Mouse (Mus musculus): ENCODE results near the gene Hmg20b. TPM values are rescaled to one million over a fixed set of nuclear protein-coding genes. Genes with fewer than 3 reads are reported as not detected.
A peak's percentile ranks its signal among the peaks of the same experiment; 100 is the strongest.

Gene Hmg20b
- polyA plus RNA-seq, 1 experiment from 2014 or later, result 50.4 TPM

DNA sequence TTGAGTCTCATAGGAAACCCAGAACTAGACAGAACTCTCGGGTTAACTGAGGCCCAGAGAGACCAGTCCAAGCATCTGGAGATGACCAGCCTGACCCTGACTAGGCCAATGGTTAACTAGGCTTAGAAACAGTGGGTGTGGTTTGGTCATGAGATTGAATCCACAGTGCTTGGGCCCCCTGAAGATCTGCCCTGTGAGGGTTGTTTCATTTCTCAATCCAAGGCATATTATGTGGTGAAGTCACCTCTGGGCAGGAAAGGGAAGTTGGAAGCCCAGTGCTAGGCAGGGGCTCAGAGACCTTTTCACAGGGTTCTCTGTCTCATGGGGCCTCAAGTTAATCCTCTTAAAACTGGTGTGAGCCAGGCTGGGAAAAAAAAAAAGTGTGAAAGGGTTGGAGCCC is 8.6 kb upstream of the Hmg20b start:
- ATAC-seq (ENCODE audit: low FRiP score), result no peak
- no peaks in the 10 kb centered on the region for H3K9me3 ChIP-seq
- WGBS, result 58% methylated on average over 1 of the region's 1 CpGs
- H3K4me3 ChIP-seq, result peak overlapping the region; percentile 59; the same call in 1 of the 2 replicates
- H3K36me3 ChIP-seq, result peaks cover 15% of the 10 kb centered on the region
- H3K27me3 ChIP-seq, result peaks cover 27% of the 10 kb centered on the region
- H3K9ac ChIP-seq, result peak overlapping the region; percentile 83
- H3K4me1 ChIP-seq (replicated peaks), result peaks cover 38% of the 10 kb centered on the region
- peak overlapping the region; percentile 91 for H3K4me2 ChIP-seq
- no peak overlapping the region for H3K27ac ChIP-seq

DNA sequence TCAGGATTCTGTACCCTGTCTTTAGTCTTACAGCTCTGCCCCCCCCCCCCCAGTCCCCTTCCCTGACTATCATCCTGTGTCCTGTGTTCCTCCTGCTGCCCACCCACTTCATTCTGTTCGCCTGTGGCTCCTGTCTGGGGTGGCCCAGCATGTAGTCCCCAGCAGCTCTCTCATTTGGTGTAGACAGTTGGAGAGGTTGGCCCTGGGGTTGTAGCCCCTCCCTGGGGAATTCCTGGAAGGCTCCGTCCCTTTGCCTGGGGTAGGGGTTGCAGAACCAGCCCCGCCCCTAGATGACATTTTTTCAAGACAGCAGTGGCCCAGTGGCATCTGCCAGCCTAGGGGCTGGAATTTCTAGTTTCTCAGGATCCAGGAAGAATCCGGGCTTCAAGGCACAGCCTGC is 7.9 kb upstream of the Hmg20b start:
- H3K9ac ChIP-seq, result peak overlapping the region; percentile 83
- no peaks in the 10 kb centered on the region for H3K9me3 ChIP-seq
- H3K36me3 ChIP-seq, result peaks cover 15% of the 10 kb centered on the region
- no peak overlapping the region for H3K27ac ChIP-seq
- H3K4me2 ChIP-seq, result peak overlapping the region; percentile 91
- H3K4me3 ChIP-seq, result peak overlapping the region; percentile 59
- ATAC-seq (ENCODE audit: low FRiP score), result 0 out of 2 replicates have a peak, but pooled peaks have one; percentile 6
- H3K27me3 ChIP-seq, result peaks cover 21% of the 10 kb centered on the region
- WGBS, result 28% methylated on average over 4 of the region's 4 CpGs
- peaks cover 32% of the 10 kb centered on the region for H3K4me1 ChIP-seq (replicated peaks)

DNA sequence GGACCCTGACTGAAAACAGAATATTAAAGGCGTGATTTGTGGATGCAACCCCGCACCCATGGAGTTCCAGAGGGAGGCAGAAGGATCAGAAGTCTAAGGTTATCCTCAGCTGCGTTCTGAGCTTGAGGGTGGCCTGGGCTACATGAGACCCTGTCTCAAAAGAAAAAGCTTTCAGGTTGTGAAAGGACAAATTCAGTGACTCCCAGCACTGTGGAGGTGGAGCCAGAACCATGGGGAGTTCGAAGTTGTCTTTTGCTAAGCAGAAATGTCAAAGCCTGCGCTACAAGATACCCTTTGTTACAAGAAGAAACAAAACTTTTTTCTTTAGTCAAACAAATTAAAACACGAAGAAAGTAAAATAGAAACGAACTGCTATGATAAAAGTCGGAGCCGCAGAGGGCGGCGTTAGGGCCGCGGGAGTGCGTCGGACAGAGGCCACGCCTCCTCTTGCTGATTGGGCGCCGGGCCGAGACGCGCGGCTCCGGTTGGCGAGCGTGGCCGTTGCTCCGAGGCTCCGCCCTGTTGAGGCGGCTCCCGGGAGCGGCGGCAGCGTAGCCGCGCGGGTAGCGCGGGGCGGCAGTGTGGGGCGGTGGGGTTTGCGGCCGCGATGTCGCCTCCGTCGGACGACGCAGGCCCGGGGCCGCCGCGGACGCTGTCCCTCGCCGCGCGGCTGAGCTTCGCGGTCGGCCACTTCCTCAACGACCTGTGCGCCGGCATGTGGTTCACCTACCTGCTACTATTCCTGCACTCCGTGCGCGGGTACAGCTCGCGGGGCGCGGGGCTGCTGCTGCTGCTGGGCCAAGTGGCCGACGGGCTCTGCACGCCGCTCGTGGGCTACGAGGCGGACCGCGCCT is 6.9 kb upstream of the Hmg20b start, which contains the start of gene Mfsd12:
Gene Mfsd12, plus strand, starts transcription at position 501 of the 854 bp plus-strand sequence.
- peak within 1 kb of the TSS; percentile 45; the same call in 1 of the 2 replicates for H3K27ac ChIP-seq
- H3K4me1 ChIP-seq (replicated peaks), result peaks cover 32% of the 10 kb centered on the region
- H3K36me3 ChIP-seq, result peaks cover 10% of the 10 kb centered on the region
- WGBS, result 2% methylated on average over 79 of the region's 79 CpGs
- peak within 1 kb of the TSS; percentile 59 for H3K4me3 ChIP-seq
- ATAC-seq (ENCODE audit: low FRiP score), result peak; percentile 92
- peak within 1 kb of the TSS; percentile 83 for H3K9ac ChIP-seq
- peaks cover 14% of the 10 kb centered on the region for H3K27me3 ChIP-seq
- H3K9me3 ChIP-seq, result no peaks in the 10 kb centered on the region
- H3K4me2 ChIP-seq, result peak within 1 kb of the TSS; percentile 91

DNA sequence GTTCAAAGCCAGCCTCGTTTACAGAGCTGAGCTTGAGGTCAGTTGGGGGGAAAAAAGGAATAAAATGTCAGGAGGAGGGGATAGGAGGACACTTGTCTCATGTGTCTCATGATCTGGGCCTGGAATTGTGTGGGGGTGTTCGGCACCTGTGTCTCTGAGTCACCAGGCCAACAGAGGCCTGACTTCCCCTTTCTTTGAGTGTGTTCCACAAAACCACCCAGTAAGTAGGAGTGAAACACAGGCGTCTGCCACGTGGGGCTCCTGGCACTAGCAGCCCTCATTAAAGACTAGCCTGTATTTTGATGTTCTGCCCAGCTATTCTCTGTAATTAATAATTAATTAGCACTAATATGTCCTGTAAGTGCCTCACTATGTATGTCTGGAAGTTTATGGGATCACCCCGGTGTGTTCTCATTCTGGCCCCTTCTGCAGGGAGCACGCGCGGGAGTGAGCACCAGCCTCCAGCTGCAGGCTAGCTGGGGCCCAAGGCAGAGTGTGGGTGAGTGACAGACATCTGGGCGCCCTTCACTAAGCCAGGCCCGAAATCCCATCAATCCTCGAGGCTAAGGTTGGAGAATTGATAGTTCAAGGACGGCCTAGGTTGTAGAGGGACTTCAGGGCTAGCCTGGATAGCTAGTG is 6.2 kb upstream of the Hmg20b start:
- peaks cover 14% of the 10 kb centered on the region for H3K27me3 ChIP-seq
- no peak overlapping the region for H3K27ac ChIP-seq
- H3K9ac ChIP-seq, result peak overlapping the region; percentile 0; the same call in 1 of the 2 replicates
- H3K4me2 ChIP-seq, result 0 out of 2 replicates have a peak overlapping the region, but pooled peaks have one; percentile 91
- peaks cover 6% of the 10 kb centered on the region; the same call in 1 of the 2 replicates for H3K36me3 ChIP-seq
- H3K9me3 ChIP-seq, result no peaks in the 10 kb centered on the region
- H3K4me1 ChIP-seq (replicated peaks), result peaks cover 32% of the 10 kb centered on the region
- no peak overlapping the region for H3K4me3 ChIP-seq
- WGBS, result 57% methylated on average over 12 of the region's 12 CpGs
- ATAC-seq (ENCODE audit: low FRiP score), result peak; percentile 9; the same call in 1 of the 2 replicates

DNA sequence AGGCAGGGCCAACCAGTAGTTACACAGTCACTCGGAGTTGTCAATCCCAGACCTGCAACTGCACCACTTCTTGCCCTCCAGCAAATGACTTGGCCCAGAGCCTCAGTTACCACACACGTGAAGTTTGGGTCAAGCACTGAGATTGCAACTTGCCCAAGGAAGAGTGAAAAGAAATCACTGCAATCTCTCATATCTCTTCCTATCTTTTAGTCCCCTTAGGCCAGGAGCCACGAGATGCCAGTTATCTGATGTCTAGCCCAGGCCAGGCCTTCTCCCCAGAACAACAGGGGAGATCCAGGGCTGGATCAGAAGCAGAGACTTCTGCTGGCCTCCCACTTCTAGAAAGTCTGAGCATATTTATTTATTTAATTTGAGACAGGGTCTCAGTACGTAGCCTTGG is 5.3 kb upstream of the Hmg20b start:
- H3K27me3 ChIP-seq, result peaks cover 14% of the 10 kb centered on the region
- H3K4me3 ChIP-seq, result no peak overlapping the region
- peaks cover 24% of the 10 kb centered on the region for H3K4me1 ChIP-seq (replicated peaks)
- H3K36me3 ChIP-seq, result no peaks in the 10 kb centered on the region
- no peak overlapping the region for H3K9ac ChIP-seq
- no peaks in the 10 kb centered on the region for H3K9me3 ChIP-seq
- H3K4me2 ChIP-seq, result no peak overlapping the region
- ATAC-seq (ENCODE audit: low FRiP score), result no peak
- no peak overlapping the region for H3K27ac ChIP-seq
- WGBS, result 87% methylated on average over 4 of the region's 4 CpGs

DNA sequence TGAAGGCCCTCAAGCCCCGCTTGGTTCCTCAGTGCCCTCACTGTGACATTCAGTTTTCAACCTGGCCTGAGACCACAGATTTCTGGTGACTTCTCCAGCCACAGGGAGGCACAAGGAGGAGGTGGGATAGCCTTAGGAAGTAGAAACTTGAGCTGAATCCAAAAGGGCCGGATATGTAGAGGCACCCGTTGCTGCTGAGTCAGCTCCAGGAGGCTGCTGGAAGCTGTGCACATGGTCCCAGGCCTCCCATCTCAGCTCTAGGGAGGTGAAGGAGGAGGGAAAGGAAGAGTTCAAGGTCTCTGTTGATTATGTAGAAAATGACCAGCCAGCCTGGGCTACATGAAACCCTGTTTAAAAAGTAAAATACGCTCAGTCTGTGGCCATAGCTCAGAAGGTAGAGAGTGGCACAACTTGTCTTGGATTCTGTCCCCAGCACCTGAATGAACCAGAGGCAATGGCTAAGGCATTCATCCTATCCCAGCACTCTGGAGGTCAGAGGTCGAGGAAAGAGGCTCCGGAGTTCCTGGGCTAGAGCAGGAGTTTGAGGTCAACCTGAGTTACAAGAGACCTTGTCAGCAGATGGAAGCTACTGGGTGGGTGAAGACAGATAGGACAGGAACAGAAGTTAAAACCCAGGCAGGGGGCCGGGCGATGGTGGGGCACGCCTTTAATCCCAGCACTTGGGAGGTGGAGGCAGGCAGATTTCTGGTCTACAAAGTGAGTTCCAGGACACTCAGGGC is 4.6 kb upstream of the Hmg20b start:
- Histone ChIP-seq H3K9me3 (no peaks in the 10 kb centered on the region), H3K36me3 (no peaks in the 10 kb centered on the region), H3K4me3 (no peak overlapping the region), H3K9ac (no peak overlapping the region), H3K4me1 (replicated peaks) (peaks cover 24% of the 10 kb centered on the region), H3K27me3 (peaks cover 14% of the 10 kb centered on the region), H3K4me2 (no peak overlapping the region), H3K27ac (no peak overlapping the region)
- no peak for ATAC-seq (ENCODE audit: low FRiP score)
- 68% methylated on average over 9 of the region's 9 CpGs for WGBS

DNA sequence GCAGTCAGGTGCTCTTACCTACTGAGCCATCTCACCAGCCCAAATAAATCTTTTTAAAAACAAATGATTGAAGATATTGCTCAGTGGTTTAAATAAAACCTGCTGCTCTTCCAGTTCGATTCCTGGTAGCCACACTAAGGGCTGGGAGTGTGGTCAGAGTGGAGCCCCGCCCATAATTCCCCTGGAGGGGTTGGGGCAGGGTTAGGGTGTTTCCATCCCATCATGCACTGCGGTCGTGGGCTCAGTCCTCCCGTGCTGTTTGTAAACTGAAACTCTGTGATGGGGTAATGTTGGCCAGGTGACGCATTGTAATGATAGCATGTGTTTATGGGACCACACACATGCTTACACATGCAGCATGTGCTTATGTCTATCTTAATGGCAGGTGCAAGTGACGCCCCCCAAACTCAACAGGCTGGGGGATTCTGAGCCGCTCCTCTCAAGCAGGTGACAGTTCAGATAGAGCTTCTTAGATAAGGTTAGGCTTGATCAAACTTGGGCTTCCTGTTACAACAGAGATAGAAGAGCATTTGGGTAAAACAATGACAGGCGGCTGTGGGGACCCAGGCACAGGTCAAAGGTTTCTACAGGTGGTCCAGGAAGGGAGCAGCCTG is 1.5 kb upstream of the Hmg20b start:
- no peak overlapping the region for H3K4me2 ChIP-seq
- H3K4me3 ChIP-seq, result no peak overlapping the region
- whole genome bisulfite sequencing, result 30% methylated on average over 9 of the region's 9 CpGs
- peaks cover 21% of the 10 kb centered on the region for H3K4me1 ChIP-seq (replicated peaks)
- H3K27ac ChIP-seq, result no peak overlapping the region
- H3K27me3 ChIP-seq, result peaks cover 27% of the 10 kb centered on the region
- no peaks in the 10 kb centered on the region for H3K9me3 ChIP-seq
- no peak overlapping the region for H3K9ac ChIP-seq
- no peak for ATAC-seq (ENCODE audit: low FRiP score)
- no peaks in the 10 kb centered on the region for H3K36me3 ChIP-seq

DNA sequence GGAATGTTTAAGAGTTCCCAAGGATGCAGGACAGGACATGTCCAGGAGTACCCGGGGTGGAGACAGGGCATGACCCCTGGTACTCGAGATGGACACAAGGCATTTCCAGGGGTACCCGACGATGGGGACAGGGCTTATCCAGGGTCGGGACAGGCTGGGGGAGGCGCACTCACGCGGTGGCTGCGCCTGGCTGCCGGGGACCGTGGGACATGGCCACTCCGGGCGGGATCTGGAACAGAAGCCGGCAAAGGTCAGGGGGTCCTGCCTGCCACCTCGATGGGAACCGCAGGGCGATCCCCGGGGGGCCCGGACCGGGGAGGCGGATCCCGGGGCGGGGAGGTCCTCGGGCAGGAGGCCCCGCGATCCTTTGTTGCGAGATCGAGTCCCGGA is 324 bp downstream of the Hmg20b start:
- WGBS, result under 1% methylated on average over 29 of the region's 29 CpGs
- no peaks in the 10 kb centered on the region for H3K9me3 ChIP-seq
- peak overlapping the region; percentile 73 for H3K4me3 ChIP-seq
- peak; percentile 8; the same call in 1 of the 2 replicates for ATAC-seq (ENCODE audit: low FRiP score)
- H3K4me2 ChIP-seq, result peak overlapping the region; percentile 93
- H3K4me1 ChIP-seq (replicated peaks), result peaks cover 24% of the 10 kb centered on the region
- H3K36me3 ChIP-seq, result no peaks in the 10 kb centered on the region
- 0 out of 2 replicates have a peak overlapping the region, but pooled peaks have one; percentile 44 for H3K27ac ChIP-seq
- H3K27me3 ChIP-seq, result peaks cover 45% of the 10 kb centered on the region
- peak overlapping the region; percentile 80 for H3K9ac ChIP-seq

DNA sequence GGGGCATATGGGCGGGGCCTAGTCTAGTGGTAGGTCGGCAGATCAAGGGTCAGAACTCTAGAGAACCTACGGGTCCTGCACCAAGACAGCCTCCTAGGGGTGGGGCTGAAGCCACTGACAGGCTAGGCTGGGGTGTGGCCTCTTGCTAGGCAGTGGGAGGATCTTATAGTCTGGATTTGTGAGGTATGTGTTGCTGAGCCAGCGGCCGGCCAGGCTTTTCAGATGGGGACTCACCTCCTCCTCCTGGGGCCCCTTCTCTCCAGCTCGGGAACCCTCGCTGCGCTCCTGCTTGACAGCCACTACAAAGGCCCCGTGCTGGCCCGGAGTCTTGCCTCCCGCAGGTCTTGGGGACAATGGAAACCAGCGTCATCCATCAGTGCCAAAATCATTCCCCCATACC is 1.1 kb downstream of the Hmg20b start:
- Histone ChIP-seq H3K9me3 (no peaks in the 10 kb centered on the region), H3K4me3 (peak overlapping the region; percentile 73), H3K4me2 (peak overlapping the region; percentile 93), H3K4me1 (replicated peaks) (peaks cover 24% of the 10 kb centered on the region), H3K9ac (peak overlapping the region; percentile 80; the same call in 1 of the 2 replicates), H3K27me3 (peaks cover 49% of the 10 kb centered on the region), H3K27ac (no peak overlapping the region), H3K36me3 (no peaks in the 10 kb centered on the region)
- ATAC-seq (ENCODE audit: low FRiP score), result no peak
- 2% methylated on average over 12 of the region's 12 CpGs for WGBS

DNA sequence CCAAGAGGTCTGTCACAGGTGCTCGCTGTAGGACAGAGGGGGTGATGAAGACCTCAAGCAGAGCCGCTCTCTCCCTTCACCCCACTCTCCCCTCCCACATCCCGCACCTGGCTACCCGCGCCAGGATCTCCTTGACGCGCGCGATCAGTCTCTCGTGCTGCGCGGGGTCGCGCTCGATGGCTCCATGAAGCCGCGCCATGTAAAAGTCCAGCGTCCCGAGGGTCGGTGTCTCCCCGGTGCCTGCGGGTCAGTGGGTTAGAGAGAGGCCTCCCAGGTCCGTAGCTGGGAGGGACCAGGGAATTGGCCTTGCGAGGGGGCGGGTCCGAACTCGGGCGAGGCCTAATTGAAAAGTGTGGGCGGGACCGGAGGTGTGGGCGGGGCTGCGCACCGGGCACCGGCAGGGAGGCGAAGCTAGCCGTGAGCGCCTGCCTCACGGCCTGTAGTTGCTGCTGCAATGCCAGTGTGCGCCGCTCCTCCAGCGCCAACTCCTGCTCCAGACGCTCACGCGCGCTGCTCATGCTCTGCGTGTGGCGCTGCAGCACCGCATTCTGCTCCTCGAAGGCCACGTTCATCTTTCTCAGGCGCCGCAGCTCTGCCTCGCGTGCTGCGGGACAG is 3.7 kb downstream of the Hmg20b start:
- Histone ChIP-seq H3K9ac (peak overlapping the region; percentile 61), H3K27me3 (peaks cover 74% of the 10 kb centered on the region), H3K4me1 (replicated peaks) (peaks cover 32% of the 10 kb centered on the region), H3K4me2 (peak overlapping the region; percentile 53), H3K9me3 (no peaks in the 10 kb centered on the region), H3K4me3 (peak overlapping the region; percentile 31), H3K36me3 (no peaks in the 10 kb centered on the region), H3K27ac (no peak overlapping the region)
- 10% methylated on average over 55 of the region's 55 CpGs for WGBS
- ATAC-seq (ENCODE audit: low FRiP score), result no peak

DNA sequence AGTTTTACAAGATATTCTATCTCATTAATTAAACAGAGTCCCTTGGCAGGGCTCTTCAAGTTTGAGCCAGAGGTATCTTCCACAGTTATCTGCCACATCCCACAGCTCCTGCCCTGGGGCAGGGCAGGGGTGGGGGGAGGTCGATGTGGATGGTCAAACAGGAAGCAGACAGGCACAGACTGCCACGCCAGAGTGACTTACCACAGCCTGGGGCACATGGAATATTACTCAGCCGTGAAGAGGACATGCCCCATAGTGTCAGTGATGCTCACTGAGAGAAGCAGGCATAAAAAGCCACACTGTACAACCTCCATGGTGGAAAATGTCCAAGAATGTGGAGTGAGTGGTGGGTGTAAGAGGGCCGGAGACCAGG is 5.1 kb downstream of the Hmg20b start:
- 91% methylated on average over 4 of the region's 4 CpGs for WGBS
- H3K9me3 ChIP-seq, result no peaks in the 10 kb centered on the region
- ATAC-seq (ENCODE audit: low FRiP score), result no peak
- peaks cover 88% of the 10 kb centered on the region for H3K27me3 ChIP-seq
- peaks cover 32% of the 10 kb centered on the region for H3K4me1 ChIP-seq (replicated peaks)
- no peak overlapping the region for H3K9ac ChIP-seq
- no peak overlapping the region for H3K4me2 ChIP-seq
- H3K27ac ChIP-seq, result no peak overlapping the region
- no peak overlapping the region for H3K4me3 ChIP-seq
- H3K36me3 ChIP-seq, result no peaks in the 10 kb centered on the region
